Mouse (Mus musculus) brown adipose tissue, adult 24 weeks (tissue): ENCODE results near the gene Ncl. TPM values are rescaled to one million over a fixed set of nuclear protein-coding genes. Genes with fewer than 3 reads are reported as not detected.
"Not testable (repeated sequence)": the region's sequence is repeated elsewhere in the genome, so short reads cannot be mapped to it uniquely, and the experiment has no call there.

ENCODE experiments used
- H3K27ac ChIP-seq: fragments of 200-500 bp; replicated peaks from 2 replicates; pipeline ENCODE4 v1.5.1; 2012; ENCODE audit warnings: low read depth, mild to moderate bottlenecking, low read length
- H3K4me1 ChIP-seq: fragments of 200-500 bp; 2 replicates; pipeline ENCODE4 v1.6.1; 2012; ENCODE audit warnings: low read length, mixed read lengths; ENCODE audit not compliant: control insufficient read depth, insufficient read depth, insufficient read length
- H3K4me3 ChIP-seq: fragments of 200-500 bp; 2 replicates; pipeline ENCODE4 v1.5.1; 2012; ENCODE audit warnings: low read depth, mild to moderate bottlenecking, low read length, moderate library complexity; ENCODE audit not compliant: insufficient read depth
- polyA plus RNA-seq: library from polyadenylated mRNA; stranded (reverse); fragments of >200 nt; gene quantifications from 2 replicates; pipeline ENCODE4 v1.2.4, GENCODE M21; 2012; ENCODE audit not compliant: missing spikeins, insufficient read depth, insufficient read length

Ncl gene
- polyA plus RNA-seq, 1 experiment: 88.2 TPM

GRCm38 (mm10) chr1:86346851-86347715 lies 12.1 kb downstream of the Ncl start:
- H3K4me1 ChIP-seq: no peaks in the 10 kb centered on the region
- H3K27ac ChIP-seq: no peak overlapping the region
- H3K4me3 ChIP-seq: no peak overlapping the region

- H3K27ac ChIP-seq: no peak overlapping the region
- H3K4me3 ChIP-seq: no peak overlapping the region
- H3K4me1 ChIP-seq: no peaks in the 10 kb centered on the region
These were observed 13.2 kb downstream of the Ncl start for GRCm38 (mm10) chr1:86345956-86346355.

- Histone ChIP-seq H3K27ac (no peak overlapping the region), H3K4me3 (no peak overlapping the region), H3K4me1 (no peaks in the 10 kb centered on the region)
These were observed 14.1 kb downstream of the Ncl start for GRCm38 (mm10) chr1:86345069-86345468.

GRCm38 (mm10) chr1:86343969-86344861 lies 15.0 kb downstream of the Ncl start:
- Histone ChIP-seq H3K4me1 (no peaks in the 10 kb centered on the region), H3K27ac (no peak overlapping the region), H3K4me3 (no peak overlapping the region)

- H3K4me1 ChIP-seq: no peaks in the 10 kb centered on the region
- no peak overlapping the region for H3K4me3 ChIP-seq
- H3K27ac ChIP-seq: no peak overlapping the region
These were observed 16.0 kb downstream of the Ncl start for GRCm38 (mm10) chr1:86343087-86343645.

GRCm38 (mm10) chr1:86342371-86342770 lies 16.8 kb downstream of the Ncl start:
- Histone ChIP-seq H3K4me3 (no peak overlapping the region), H3K4me1 (no peaks in the 10 kb centered on the region), H3K27ac (no peak overlapping the region)

GRCm38 (mm10) chr1:86341096-86341495 lies 18.1 kb downstream of the Ncl start:
- H3K4me3 ChIP-seq, H3K27ac ChIP-seq, H3K4me1 ChIP-seq: not testable (repeated sequence)

- Histone ChIP-seq H3K4me3 (no peak overlapping the region), H3K4me1 (no peaks in the 10 kb centered on the region), H3K27ac (no peak overlapping the region)
These were observed 19.9 kb downstream of the Ncl start for GRCm38 (mm10) chr1:86339156-86339812.

- Histone ChIP-seq H3K4me3 (no peak overlapping the region), H3K4me1 (no peaks in the 10 kb centered on the region), H3K27ac (no peak overlapping the region)
These were observed 22.9 kb downstream of the Ncl start for GRCm38 (mm10) chr1:86336330-86336729.

GRCm38 (mm10) chr1:86320822-86321413 lies 38.3 kb downstream of the Ncl start:
- H3K27ac ChIP-seq: no peak overlapping the region
- H3K4me3 ChIP-seq: no peak overlapping the region
- no peaks in the 10 kb centered on the region for H3K4me1 ChIP-seq

GRCm38 (mm10) chr1:86313772-86314125 lies 45.5 kb downstream of the Ncl start:
- H3K27ac ChIP-seq: no peak overlapping the region
- no peaks in the 10 kb centered on the region for H3K4me1 ChIP-seq
- H3K4me3 ChIP-seq: no peak overlapping the region

GRCm38 (mm10) chr1:86313096-86313771 lies 46.0 kb downstream of the Ncl start:
- Histone ChIP-seq H3K4me1 (no peaks in the 10 kb centered on the region), H3K4me3 (no peak overlapping the region), H3K27ac (no peak overlapping the region)

- H3K27ac ChIP-seq: no peak overlapping the region
- H3K4me1 ChIP-seq: no peaks in the 10 kb centered on the region
- no peak overlapping the region for H3K4me3 ChIP-seq
These were observed 46.9 kb downstream of the Ncl start for GRCm38 (mm10) chr1:86312269-86312668.

GRCm38 (mm10) chr1:86311467-86312005 lies 47.7 kb downstream of the Ncl start:
- H3K4me1 ChIP-seq: no peaks in the 10 kb centered on the region
- H3K27ac ChIP-seq: no peak overlapping the region
- no peak overlapping the region for H3K4me3 ChIP-seq
